Mouse (Mus musculus): ENCODE data around the gene Bmp2k. TPM values are rescaled to one million over a fixed set of nuclear protein-coding genes. Genes with fewer than 3 reads are reported as not detected.

Bmp2k gene
- polyA plus RNA-seq, 1 experiment from 2014 or later, result 14.6 TPM

Other genes starting within 250 kb of the Bmp2k start
- 34.2 and 42.3 TPM in 2 replicates for gene Anxa3, start 204.3 kb upstream of the Bmp2k start, polyA plus RNA-seq (2015; fragmentation: Nextera tagmentation; extraction: Ambion mirVana)
- gene Paqr3, start 113.9 kb downstream of the Bmp2k start, polyA plus RNA-seq (2015; fragmentation: Nextera tagmentation; extraction: Ambion mirVana), result 5.1 and 5.4 TPM in 2 replicates